Comparison of ENCODE assay signal across 19 mouse cellular contexts in genomic region chr1:74139415-74139814, GRCm38 (mm10). TPM values are rescaled to one million over a fixed set of nuclear protein-coding genes. Genes with fewer than 3 reads are reported as not detected.
DNase-seq lines count a peak whose midpoint lies in the region; ATAC-seq and TF ChIP-seq lines count a peak whose summit lies in the region.
"Had no signal": no experiment of that assay in that cellular context is flagged by ENCODE, and none has a peak within 500 bp of the region (broad histone marks: within the 10 kb centered on the region; RNA-seq: fewer than 3 reads in every experiment).

No protein-coding gene starts in this region.

- no peak overlapping the region for H3K27ac ChIP-seq in layer of hippocampus, adult 2 months
- no peak overlapping the region for H3K27ac ChIP-seq in CH12.LX (ENCODE audit: insufficient read depth, low read depth)
- H3K27ac ChIP-seq: embryonic facial prominence, embryonic 10.5 days; forebrain, embryonic 10.5 days; limb, embryonic 13.5 days had no signal

- no peak overlapping the region; the same call in 1 of the 2 replicates for H3K4me2 ChIP-seq in CH12.LX (ENCODE audit: insufficient read depth, low read depth, poor library complexity, severe bottlenecking)
- H3K4me2 ChIP-seq: limb, embryonic 13.5 days had no signal

- H3K79me2 ChIP-seq in CH12.LX (replicated peaks; ENCODE audit: control insufficient read depth, extremely low read depth, insufficient read depth, poor library complexity, severe bottlenecking): no peaks in the 10 kb centered on the region

- no peak overlapping the region for H3K4me3 ChIP-seq in layer of hippocampus, adult 2 months
- no peak overlapping the region for H3K4me3 ChIP-seq in CH12.LX (replicated peaks in 1 of 3; ENCODE audit: low read depth in 2 of 3, low read length in 2 of 3, poor library complexity in 1 of 3)
- H3K4me3 ChIP-seq: embryonic facial prominence, embryonic 10.5 days; forebrain, embryonic 10.5 days; limb, embryonic 13.5 days; megakaryocyte, embryonic 14.5 days had no signal

- no peaks in the 10 kb centered on the region for H3K9me3 ChIP-seq in CH12.LX (replicated peaks; ENCODE audit: low read length)
- H3K9me3 ChIP-seq: embryonic facial prominence, embryonic 10.5 days; forebrain, embryonic 10.5 days; limb, embryonic 13.5 days had no signal

- TF ChIP-seq RAD21 in CH12.LX (IDR thresholded peaks at IDR 0.05; ENCODE audit: low read depth, low read length): peak; percentile 25

- no peaks in the 10 kb centered on the region for H3K27me3 ChIP-seq in CH12.LX (replicated peaks)
- H3K27me3 ChIP-seq: limb, embryonic 13.5 days had no signal

- TF ChIP-seq CTCF in layer of hippocampus, adult 2 months (conservative IDR thresholded peaks at IDR 0.05): peak; percentile 79
- TF ChIP-seq CTCF in CH12.LX (conservative IDR thresholded peaks at IDR 0.05 in 1 of 2, IDR thresholded peaks at IDR 0.05 in 1 of 2; ENCODE audit: low read depth in 2 of 2, low read length in 2 of 2): peak; percentile 38 to 67; a peak in 3 of 4 replicates

- TF ChIP-seq EP300 in CH12.LX (IDR thresholded peaks at IDR 0.05; ENCODE audit: low read length): no peak

- in situ Hi-C loops in CH12.LX (cut with MboI; ENCODE audit: low pct_ligation_motif_present, low pct_unique_long_range_greater_than_20kb, low sequenced_read_pairs): loop anchor here (5.0 kb wide), 1 partner anchor 237 kb away; no protein-coding TSS in a partner anchor

- no peak overlapping the region for H3K9ac ChIP-seq in CH12.LX (ENCODE audit: insufficient read depth, low read depth)
- H3K9ac ChIP-seq: limb, embryonic 13.5 days had no signal

- no peaks in the 10 kb centered on the region for H3K36me3 ChIP-seq in CH12.LX (replicated peaks in 1 of 2; ENCODE audit: control insufficient read depth in 1 of 2, insufficient read depth in 1 of 2, low read length in 1 of 2)
- H3K36me3 ChIP-seq: embryonic facial prominence, embryonic 10.5 days; forebrain, embryonic 10.5 days; limb, embryonic 13.5 days had no signal

- no peaks in the 10 kb centered on the region for H3K4me1 ChIP-seq in CH12.LX (ENCODE audit: control insufficient read depth in 1 of 2, insufficient read depth in 2 of 2)
- H3K4me1 ChIP-seq: embryonic facial prominence, embryonic 10.5 days; forebrain, embryonic 10.5 days; limb, embryonic 13.5 days had no signal

- DNase-seq in embryo, embryonic 10.5 days (ENCODE audit: low spot score): peak; percentile 33
- no peak for DNase-seq in embryo, embryonic 10 days (ENCODE audit: low spot score)
- no peak for DNase-seq in layer of hippocampus, adult 2 months (ENCODE audit: low spot score in 2 of 2)
- no peak for DNase-seq in layer of hippocampus, postnatal 25 days (ENCODE audit: extremely low spot score in 1 of 2, low spot score in 1 of 2)
- peak; percentile 29 for DNase-seq in CH12.LX (ENCODE audit: extremely low read depth)
- DNase-seq in adrenal gland, postnatal 36 days: no peak
- DNase-seq in gastrocnemius, adult 8-10 months (ENCODE audit: low spot score in 2 of 2): no peak
- DNase-seq: kidney, adult 18-20 months; right cerebral cortex, postnatal 25 days had no signal

- peak; percentile 39; the same call in 1 of the 2 replicates for ATAC-seq in granulocyte monocyte progenitor cell, adult 5-6 weeks (replicated peaks; ENCODE audit: poor library complexity, severe bottlenecking)

- no peak for TF ChIP-seq POLR2A in CH12.LX (IDR thresholded peaks at IDR 0.05; ENCODE audit: low read depth, low read length)

- dilution Hi-C loops in CH12.LX (cut with MboI; ENCODE audit: extremely low pct_ligation_motif_present, extremely low pct_unique_long_range_greater_than_20kb, low sequenced_read_pairs): no loop called here

TF ChIP-seq in CH12.LX, 34 proteins besides CTCF, POLR2A, EP300 and RAD21:
- TF ChIP-seq ZNF384 (IDR thresholded peaks at IDR 0.05; ENCODE audit: low read depth, low read length): peak; percentile 73
- TF ChIP-seq ZC3H11A (IDR thresholded peaks at IDR 0.05; ENCODE audit: low read depth, low read length): no peak

RNA-seq across cellular contexts. Expression of gene Rufy4, which starts 14.1 kb away (rescaled TPM):
- total RNA-seq in layer of hippocampus, adult 2 months (2021): under 1 TPM in 1 of 2 experiments, not detected in 1; 0.25 TPM
- total RNA-seq in layer of hippocampus, postnatal 25 days (2021): not detected
- total RNA-seq in CH12.LX (2012; rRNA removed) (not detected in 2 replicates), CH12.LX (2014; rRNA removed) (not detected in 2 replicates)
- not detected in 2 replicates for polyA plus RNA-seq in CH12.LX (2012; ENCODE audit: insufficient read length, low read depth)
- total RNA-seq in granulocyte monocyte progenitor cell, adult 5-6 weeks (2014; fragmentation: Nextera tagmentation): 1.4 and 2.0 TPM in 2 replicates
- 0.30 TPM in 1 of 2 replicates, not detected in the other for total RNA-seq in granulocyte monocyte progenitor cell, adult 5-6 weeks (2017)
- total RNA-seq in adrenal gland, postnatal 36 days (2021): 1 to 10 TPM; 1.2 to 2.0 TPM
- total RNA-seq in gastrocnemius, adult 8-10 months (2022): not detected

RNA-seq across cellular contexts. Expression of gene Cxcr2, which starts 14.4 kb away (rescaled TPM):
- total RNA-seq in layer of hippocampus, adult 2 months (2021): not detected
- not detected for total RNA-seq in layer of hippocampus, postnatal 25 days (2021)
- total RNA-seq in CH12.LX (2012; rRNA removed) (0.17 and 0.29 TPM in 2 replicates), CH12.LX (2014; rRNA removed) (not detected in 2 replicates)
- polyA plus RNA-seq in CH12.LX (2012; ENCODE audit: insufficient read length, low read depth): 0.10 TPM in 1 of 2 replicates, not detected in the other
- total RNA-seq in granulocyte monocyte progenitor cell, adult 5-6 weeks (2014; fragmentation: Nextera tagmentation): 7.9 and 8.7 TPM in 2 replicates
- 9.4 and 10.3 TPM in 2 replicates for total RNA-seq in granulocyte monocyte progenitor cell, adult 5-6 weeks (2017)
- total RNA-seq in adrenal gland, postnatal 36 days (2021): under 1 TPM in 1 of 2 experiments, not detected in 1; 0.23 TPM
- total RNA-seq in gastrocnemius, adult 8-10 months (2022): not detected
- total RNA-seq: gastrocnemius, adult 18-20 months had no signal
- polyA plus RNA-seq: testis, adult 2 months had no signal

RNA-seq across cellular contexts. Expression of gene Tns1, which starts 15.2 kb away (rescaled TPM):
- total RNA-seq in layer of hippocampus, adult 2 months (2021): 10 to 100 TPM; 41.3 to 43.3 TPM
- total RNA-seq in layer of hippocampus, postnatal 25 days (2021): 10 to 100 TPM; 29.6 to 41.9 TPM
- 0.89 and 1.0 TPM in 2 replicates for total RNA-seq in CH12.LX (2012; rRNA removed)
- total RNA-seq in CH12.LX (2014; rRNA removed): 0.40 and 0.89 TPM in 2 replicates
- 2.5 and 3.6 TPM in 2 replicates for polyA plus RNA-seq in CH12.LX (2012; ENCODE audit: insufficient read length, low read depth)
- 10.9 and 29.0 TPM in 2 replicates for total RNA-seq in granulocyte monocyte progenitor cell, adult 5-6 weeks (2014; fragmentation: Nextera tagmentation)
- total RNA-seq in granulocyte monocyte progenitor cell, adult 5-6 weeks (2017): 3.0 and 4.7 TPM in 2 replicates
- 100 to 1,000 TPM; 404 to 411 TPM for total RNA-seq in adrenal gland, postnatal 36 days (2021)
- total RNA-seq in gastrocnemius, adult 8-10 months (2022): 100 to 1,000 TPM; 217 to 331 (median 279) TPM

RNA-seq across cellular contexts. Expression of gene Cxcr1, which starts 55.0 kb away (rescaled TPM):
- total RNA-seq in layer of hippocampus, adult 2 months (2021): not detected
- total RNA-seq in layer of hippocampus, postnatal 25 days (2021): not detected
- total RNA-seq in CH12.LX (2012; rRNA removed): not detected in 2 replicates
- not detected in 2 replicates for total RNA-seq in CH12.LX (2014; rRNA removed)
- polyA plus RNA-seq in CH12.LX (2012; ENCODE audit: insufficient read length, low read depth): not detected in 2 replicates
- total RNA-seq in granulocyte monocyte progenitor cell, adult 5-6 weeks (2014; fragmentation: Nextera tagmentation): not detected in 2 replicates
- not detected in 2 replicates for total RNA-seq in granulocyte monocyte progenitor cell, adult 5-6 weeks (2017)
- not detected for total RNA-seq in adrenal gland, postnatal 36 days (2021)
- not detected for total RNA-seq in gastrocnemius, adult 8-10 months (2022)
- total RNA-seq: gastrocnemius, adult 18-20 months; heart, postnatal 25 days; layer of hippocampus, postnatal 10 days had no signal
- polyA plus RNA-seq: embryonic facial prominence, embryonic 10.5 days; forebrain, embryonic 10.5 days; limb, embryonic 13.5 days; neural tube, embryonic 11.5 days; testis, adult 2 months had no signal

Comparison
In these comparisons a context has a peak if more than half of its experiments do, and no peak if none do; other contexts are left out.
1. DNase-seq: peak in embryo, embryonic 10.5 days (single experiment) and CH12.LX (single experiment); none in embryo, embryonic 10 days (single experiment), layer of hippocampus, adult 2 months (0 of 2), layer of hippocampus, postnatal 25 days (0 of 2), adrenal gland, postnatal 36 days (0 of 2) and gastrocnemius, adult 8-10 months (0 of 2).
2. RNA of gene Cxcr2, which starts 14.4 kb away (total RNA-seq): 7.9 to 10.3 TPM in granulocyte monocyte progenitor cell, adult 5-6 weeks; 0.23 TPM in adrenal gland, postnatal 36 days, 0.17 to 0.29 TPM in CH12.LX, not detected in layer of hippocampus, adult 2 months, not detected in layer of hippocampus, postnatal 25 days and not detected in gastrocnemius, adult 8-10 months; every median in the first group is over 4 times any median in the second.
3. RNA of gene Tns1, which starts 15.2 kb away (total RNA-seq): 404 to 411 TPM in adrenal gland, postnatal 36 days and 217 to 331 TPM in gastrocnemius, adult 8-10 months; 41.3 to 43.3 TPM in layer of hippocampus, adult 2 months, 29.6 to 41.9 TPM in layer of hippocampus, postnatal 25 days, 3.0 to 29.0 TPM in granulocyte monocyte progenitor cell, adult 5-6 weeks and 0.40 to 1.0 TPM in CH12.LX; every median in the first group is over 4 times any median in the second.